Mouse (Mus musculus) small intestine, adult 2 months (tissue): ENCODE results near the gene Prrt2.

Experiments
- CTCF ChIP-seq: fragments of 200-500 bp; IDR thresholded peaks from 2 replicates; pipeline ENCODE4 v1.5.1; 2012; ENCODE audit warnings: low read depth, mild to moderate bottlenecking, control low read depth, inconsistent platforms, low read length, moderate library complexity, mixed read lengths; ENCODE audit not compliant: insufficient replicate concordance, insufficient read length; ENCODE audit errors: extremely low read depth
- POLR2A ChIP-seq: fragments of 200-500 bp; IDR thresholded peaks from 2 replicates; pipeline ENCODE4 v1.6.1; 2012; ENCODE audit warnings: low read depth, mild to moderate bottlenecking, control low read depth, inconsistent platforms, low read length, moderate library complexity

GRCm38 (mm10) chr7:127021563-127022527 lies 834 bp upstream of the Prrt2 start:
- TF ChIP-seq CTCF (no peak), POLR2A (no peak)
